Mouse (Mus musculus): ENCODE data around the gene Irf2bp2. TPM values are rescaled to one million over a fixed set of nuclear protein-coding genes. Genes with fewer than 3 reads are reported as not detected.
A peak's percentile ranks its signal among the peaks of the same experiment; 100 is the strongest.
"Not testable (repeated sequence)": the region's sequence is repeated elsewhere in the genome, so short reads cannot be mapped to it uniquely, and the experiment has no call there.

Gene Irf2bp2
- polyA plus RNA-seq, 1 experiment from 2014 or later, result 6.5 TPM

DNA sequence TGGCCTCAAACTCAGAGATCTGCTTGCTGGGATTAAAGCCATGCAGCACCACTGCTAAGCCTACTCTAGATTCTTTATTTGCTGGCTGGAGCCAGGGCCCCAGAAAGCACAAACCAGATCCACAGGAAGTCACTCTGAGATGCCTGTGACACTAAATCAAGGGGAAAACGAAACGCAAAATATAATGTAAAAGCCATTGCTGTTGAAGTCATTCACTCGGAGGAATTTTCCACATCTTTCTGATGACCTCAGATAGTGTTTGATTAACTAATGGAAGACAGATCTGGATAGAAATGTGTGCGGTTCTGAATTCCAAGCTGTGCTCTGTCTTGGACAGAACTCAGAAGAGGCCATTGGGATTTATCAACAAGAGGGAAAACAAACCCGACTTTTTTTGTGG lies 22.9 kb upstream of the Irf2bp2 start:
- no peaks in the 10 kb centered on the region for H3K9me3 ChIP-seq

DNA sequence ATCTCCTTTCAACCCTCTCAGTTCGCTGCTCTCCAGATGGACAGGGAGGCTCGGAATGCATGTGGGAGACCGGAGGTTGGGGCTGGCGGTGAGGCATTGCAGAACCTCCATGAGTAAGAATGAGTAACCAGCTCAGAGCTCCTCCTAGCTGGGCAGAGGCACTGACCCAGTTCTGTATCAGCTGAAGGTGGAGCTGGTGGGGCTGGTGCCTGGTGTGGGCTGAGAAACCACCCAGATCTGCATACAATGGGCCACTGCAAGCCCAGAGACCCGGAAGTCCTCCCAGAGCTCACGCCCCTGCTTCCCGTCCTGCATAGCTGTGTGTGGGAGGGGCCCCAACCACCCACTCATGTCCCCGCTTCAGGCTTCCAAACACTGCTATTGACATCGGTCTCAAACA lies 22.0 kb upstream of the Irf2bp2 start:
- Histone ChIP-seq H3K36me3 (no peaks in the 10 kb centered on the region), H3K4me3 (0 out of 2 replicates have a peak overlapping the region, but pooled peaks have one; percentile 13), H3K27me3 (ENCODE audit: insufficient read depth, poor library complexity, severe bottlenecking) (no peaks in the 10 kb centered on the region), H3K27ac (peak overlapping the region; percentile 60), H3K4me1 (peaks cover 34% of the 10 kb centered on the region), H3K9me3 (no peaks in the 10 kb centered on the region)
- peak; percentile 78 for DNase-seq (ENCODE audit: low spot score)
- WGBS, result 37% methylated on average over 9 of the region's 9 CpGs

More for the DNA sequence above, 22.9 kb upstream of the Irf2bp2 start:
- Histone ChIP-seq H3K27ac (no peak overlapping the region), H3K4me1 (peaks cover 31% of the 10 kb centered on the region), H3K4me3 (no peak overlapping the region), H3K36me3 (no peaks in the 10 kb centered on the region), H3K27me3 (ENCODE audit: insufficient read depth, poor library complexity, severe bottlenecking) (no peaks in the 10 kb centered on the region)
- DNase-seq (ENCODE audit: low spot score), result no peak
- 70% methylated on average over 5 of the region's 5 CpGs for WGBS

GRCm38 (mm10) chr8:126614740-126615132 lies 20.9 kb upstream of the Irf2bp2 start:
- peaks cover 40% of the 10 kb centered on the region for H3K4me1 ChIP-seq
- H3K9me3 ChIP-seq, result no peaks in the 10 kb centered on the region
- no peaks in the 10 kb centered on the region for H3K27me3 ChIP-seq (ENCODE audit: insufficient read depth, poor library complexity, severe bottlenecking)
- H3K36me3 ChIP-seq, result no peaks in the 10 kb centered on the region
- H3K27ac ChIP-seq, result peak overlapping the region; percentile 60
- WGBS, result 64% methylated on average over 5 of the region's 5 CpGs
- no peak for DNase-seq (ENCODE audit: low spot score)
- H3K4me3 ChIP-seq, result no peak overlapping the region

GRCm38 (mm10) chr8:126614062-126614739 lies 20.4 kb upstream of the Irf2bp2 start:
- no peaks in the 10 kb centered on the region for H3K36me3 ChIP-seq
- H3K9me3 ChIP-seq, result no peaks in the 10 kb centered on the region
- DNase-seq (ENCODE audit: low spot score), result no peak
- H3K4me1 ChIP-seq, result peaks cover 39% of the 10 kb centered on the region
- peak overlapping the region; percentile 39 for H3K27ac ChIP-seq
- no peaks in the 10 kb centered on the region for H3K27me3 ChIP-seq (ENCODE audit: insufficient read depth, poor library complexity, severe bottlenecking)
- no peak overlapping the region for H3K4me3 ChIP-seq
- WGBS, result 82% methylated on average over 8 of the region's 8 CpGs

- Histone ChIP-seq H3K4me3 (no peak overlapping the region), H3K27ac (no peak overlapping the region), H3K36me3 (no peaks in the 10 kb centered on the region), H3K27me3 (ENCODE audit: insufficient read depth, poor library complexity, severe bottlenecking) (no peaks in the 10 kb centered on the region), H3K9me3 (no peaks in the 10 kb centered on the region), H3K4me1 (peaks cover 38% of the 10 kb centered on the region)
- DNase-seq (ENCODE audit: low spot score), result no peak
- WGBS, result 48% methylated on average over 5 of the region's 5 CpGs
Observed at GRCm38 (mm10) chr8:126613143-126613542, 19.4 kb upstream of the Irf2bp2 start.

- Histone ChIP-seq H3K36me3 (no peaks in the 10 kb centered on the region), H3K4me3 (no peak overlapping the region), H3K9me3 (no peaks in the 10 kb centered on the region), H3K27me3 (ENCODE audit: insufficient read depth, poor library complexity, severe bottlenecking) (no peaks in the 10 kb centered on the region), H3K4me1 (peaks cover 38% of the 10 kb centered on the region), H3K27ac (no peak overlapping the region)
- WGBS, result 72% methylated on average over 3 of the region's 3 CpGs
- no peak for DNase-seq (ENCODE audit: low spot score)
Observed at GRCm38 (mm10) chr8:126612739-126613138, 19.0 kb upstream of the Irf2bp2 start.

GRCm38 (mm10) chr8:126610713-126611112 lies 16.9 kb upstream of the Irf2bp2 start:
- no peaks in the 10 kb centered on the region for H3K9me3 ChIP-seq
- H3K27me3 ChIP-seq (ENCODE audit: insufficient read depth, poor library complexity, severe bottlenecking), result no peaks in the 10 kb centered on the region
- H3K4me1 ChIP-seq, result peaks cover 33% of the 10 kb centered on the region
- no peak for DNase-seq (ENCODE audit: low spot score)
- H3K27ac ChIP-seq, result 0 out of 2 replicates have a peak overlapping the region, but pooled peaks have one; percentile 52
- H3K36me3 ChIP-seq, result no peaks in the 10 kb centered on the region
- no peak overlapping the region for H3K4me3 ChIP-seq
- WGBS, result 10% methylated on average over 3 of the region's 3 CpGs

- no peaks in the 10 kb centered on the region for H3K9me3 ChIP-seq
- 81% methylated on average over 11 of the region's 11 CpGs for WGBS
- DNase-seq (ENCODE audit: low spot score), result no peak
- no peaks in the 10 kb centered on the region for H3K27me3 ChIP-seq (ENCODE audit: insufficient read depth, poor library complexity, severe bottlenecking)
- H3K36me3 ChIP-seq, result no peaks in the 10 kb centered on the region
- H3K4me1 ChIP-seq, result peaks cover 23% of the 10 kb centered on the region
- no peak overlapping the region for H3K4me3 ChIP-seq
- no peak overlapping the region for H3K27ac ChIP-seq
Observed at GRCm38 (mm10) chr8:126609556-126610263, 15.9 kb upstream of the Irf2bp2 start.

DNA sequence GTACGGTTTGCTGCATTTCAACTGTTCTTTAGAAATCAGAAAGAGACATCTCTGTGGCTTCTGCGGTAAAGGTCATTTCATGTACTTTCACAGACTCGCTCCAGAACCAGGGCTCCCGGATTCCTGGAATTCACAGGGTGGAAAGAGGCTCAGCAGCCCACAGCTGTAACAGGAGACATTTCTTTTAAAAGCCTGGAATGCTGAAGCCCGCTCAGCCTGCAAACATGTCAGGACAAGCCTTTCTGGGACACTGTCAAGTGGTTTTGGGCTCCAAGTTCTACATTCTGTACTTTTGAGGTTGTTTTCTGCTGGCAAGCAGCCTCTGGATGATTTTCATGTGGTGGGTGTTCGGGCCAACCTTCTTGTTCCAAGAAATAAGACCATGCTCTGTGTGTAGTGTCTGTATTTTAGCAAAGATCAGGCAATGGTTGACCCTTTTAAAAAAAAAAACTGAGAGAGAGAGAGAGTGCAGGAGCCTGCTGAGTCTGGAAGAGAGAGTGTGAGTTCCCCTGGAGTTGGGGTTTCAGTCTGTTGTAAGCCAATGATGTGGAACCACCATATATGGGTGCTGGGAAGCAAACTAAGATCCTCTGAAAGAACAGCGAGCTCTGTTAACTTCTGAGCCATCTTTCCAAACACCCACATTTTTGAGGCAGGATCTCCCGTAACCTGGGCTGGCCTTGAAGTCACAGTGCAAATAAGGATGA lies 9.6 kb upstream of the Irf2bp2 start:
- Histone ChIP-seq H3K27me3 (ENCODE audit: insufficient read depth, poor library complexity, severe bottlenecking) (no peaks in the 10 kb centered on the region), H3K4me3 (no peak overlapping the region), H3K4me1 (peaks cover 35% of the 10 kb centered on the region), H3K36me3 (no peaks in the 10 kb centered on the region), H3K9me3 (no peaks in the 10 kb centered on the region), H3K27ac (peak overlapping the region; percentile 83)
- DNase-seq (ENCODE audit: low spot score), result no peak
- WGBS, result 34% methylated on average over 8 of the region's 8 CpGs

GRCm38 (mm10) chr8:126602641-126603040 lies 8.9 kb upstream of the Irf2bp2 start:
- H3K4me3 ChIP-seq, result no peak overlapping the region
- H3K36me3 ChIP-seq, result no peaks in the 10 kb centered on the region
- no peaks in the 10 kb centered on the region for H3K9me3 ChIP-seq
- no peak for DNase-seq (ENCODE audit: low spot score)
- H3K27me3 ChIP-seq (ENCODE audit: insufficient read depth, poor library complexity, severe bottlenecking), result no peaks in the 10 kb centered on the region
- H3K27ac ChIP-seq, result peak overlapping the region; percentile 83
- WGBS, result 69% methylated on average over 8 of the region's 8 CpGs
- H3K4me1 ChIP-seq, result peaks cover 43% of the 10 kb centered on the region

- no peaks in the 10 kb centered on the region for H3K27me3 ChIP-seq (ENCODE audit: insufficient read depth, poor library complexity, severe bottlenecking)
- H3K36me3 ChIP-seq, result no peaks in the 10 kb centered on the region
- no peak overlapping the region for H3K4me3 ChIP-seq
- H3K4me1 ChIP-seq, result peaks cover 56% of the 10 kb centered on the region
- WGBS, result 27% methylated on average over 5 of the region's 5 CpGs
- no peaks in the 10 kb centered on the region for H3K9me3 ChIP-seq
- no peak for DNase-seq (ENCODE audit: low spot score)
- peak overlapping the region; percentile 49 for H3K27ac ChIP-seq
Observed at GRCm38 (mm10) chr8:126601325-126601724, 7.5 kb upstream of the Irf2bp2 start.

GRCm38 (mm10) chr8:126600816-126601243 lies 7.0 kb upstream of the Irf2bp2 start:
- Histone ChIP-seq H3K4me3 (no peak overlapping the region), H3K27ac (peak overlapping the region; percentile 49), H3K27me3 (ENCODE audit: insufficient read depth, poor library complexity, severe bottlenecking) (no peaks in the 10 kb centered on the region), H3K9me3 (no peaks in the 10 kb centered on the region), H3K36me3 (no peaks in the 10 kb centered on the region), H3K4me1 (peaks cover 60% of the 10 kb centered on the region)
- WGBS, result 6% methylated on average over 7 of the region's 7 CpGs
- no peak for DNase-seq (ENCODE audit: low spot score)

DNA sequence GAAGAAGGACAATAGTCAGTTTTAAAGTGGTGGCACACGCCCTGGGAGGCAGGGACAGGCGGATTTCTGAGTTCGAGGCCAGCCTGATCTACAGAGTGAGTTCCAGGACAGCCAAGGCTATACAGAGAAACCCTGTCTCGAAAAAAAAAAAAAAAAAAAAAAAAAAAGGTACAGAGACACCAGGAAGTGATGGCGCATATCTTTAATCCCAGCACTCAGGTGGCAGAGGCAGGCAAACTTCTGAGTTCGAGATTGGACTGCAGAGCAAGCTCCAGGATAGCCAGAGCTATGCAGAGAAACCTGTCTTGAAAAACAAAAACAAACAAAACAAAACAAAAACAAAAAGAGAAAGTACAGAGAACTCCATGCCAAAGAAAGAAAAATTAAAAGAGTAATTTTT lies 6.6 kb upstream of the Irf2bp2 start:
- peaks cover 65% of the 10 kb centered on the region for H3K4me1 ChIP-seq
- H3K9me3 ChIP-seq; H3K27me3 ChIP-seq (ENCODE audit: insufficient read depth, poor library complexity, severe bottlenecking); H3K4me3 ChIP-seq; H3K27ac ChIP-seq; DNase-seq (ENCODE audit: low spot score); H3K36me3 ChIP-seq: not testable (repeated sequence)
- 78% methylated on average over 6 of the region's 6 CpGs for WGBS

Measured in heart, embryonic 10.5 days (tissue).